Mouse (Mus musculus) lung, embryonic 16.5 days (tissue): ENCODE measurements at regions not wholly inside any gene's neighbourhood (a gene's known extent, or its start where the extent isn't known, plus 50 kb on each side); places are given as distances from the start of the nearest gene placed in this dataset.

Experiments used
- ATAC-seq: fragments of 200-750 bp; cut with Nextera tagmentation; 2 replicates; pipeline ENCODE4 v1.8.0; 2017; ENCODE audit warnings: low read depth, mild to moderate bottlenecking, moderate library complexity
- H3K27ac ChIP-seq: fragments of 300-500 bp; sonication (generic); 2 replicates; pipeline ENCODE4 v1.5.1; 2014; ENCODE audit warnings: mild to moderate bottlenecking, control low read depth, low read length
- H3K27me3 ChIP-seq: fragments of 300-500 bp; sonication (generic); 2 replicates; pipeline ENCODE4 v1.6.1; 2014; ENCODE audit warnings: low read depth, low read length, mixed read lengths; ENCODE audit not compliant: control insufficient read depth, insufficient read depth
- H3K36me3 ChIP-seq: fragments of 300-500 bp; sonication (generic); 2 replicates; pipeline ENCODE4 v1.6.1; 2014; ENCODE audit warnings: low read length; ENCODE audit not compliant: control insufficient read depth, insufficient read depth
- H3K4me1 ChIP-seq: fragments of 300-500 bp; sonication (generic); replicated peaks from 2 replicates; pipeline ENCODE4 v1.6.1; 2014; ENCODE audit warnings: low read length, mixed read lengths; ENCODE audit not compliant: control insufficient read depth, insufficient read depth
- H3K4me2 ChIP-seq: fragments of 300-500 bp; sonication (generic); 2 replicates; pipeline ENCODE4 v1.6.1; 2014; ENCODE audit warnings: low read depth, low read length, control low read depth
- H3K4me3 ChIP-seq: fragments of 300-500 bp; sonication (generic); 2 replicates; pipeline ENCODE4 v1.5.1; 2014; ENCODE audit warnings: mild to moderate bottlenecking, low read length, control low read depth
- H3K9ac ChIP-seq: fragments of 300-500 bp; sonication (generic); 2 replicates; pipeline ENCODE4 v1.6.1; 2014; ENCODE audit warnings: low read length, control low read depth
- H3K9me3 ChIP-seq: fragments of 300-500 bp; sonication (generic); 2 replicates; pipeline ENCODE4 v1.6.1; 2016; ENCODE audit warnings: low read length; ENCODE audit not compliant: control insufficient read depth
- WGBS: fragments of 180-500 bp; shearing (Covaris S2); extraction: QIAGEN DNeasy Blood & Tissue Kit; methylation state at CpG from one replicate; pipeline ENCODE4 v1.1.7; 2014; 5-methylcytosine and 5-hydroxymethylcytosine counted together

GRCm38 (mm10) chr3:143569930-143570329 lies 635.1 kb downstream of the Lmo4 start:
- Histone ChIP-seq H3K9me3 (no peaks in the 10 kb centered on the region), H3K4me1 (no peaks in the 10 kb centered on the region), H3K27ac (no peak overlapping the region), H3K4me2 (no peak overlapping the region), H3K36me3 (no peaks in the 10 kb centered on the region), H3K27me3 (no peaks in the 10 kb centered on the region), H3K9ac (no peak overlapping the region), H3K4me3 (no peak overlapping the region)
- WGBS = 68% methylated on average over 6 of the region's 6 CpGs
- ATAC-seq = no peak

- Histone ChIP-seq H3K4me1 (no peaks in the 10 kb centered on the region), H3K4me2 (no peak overlapping the region), H3K27me3 (no peaks in the 10 kb centered on the region), H3K9ac (no peak overlapping the region), H3K4me3 (no peak overlapping the region), H3K36me3 (no peaks in the 10 kb centered on the region), H3K9me3 (no peaks in the 10 kb centered on the region), H3K27ac (no peak overlapping the region)
- WGBS = 78% methylated on average over 4 of the region's 4 CpGs
- no peak for ATAC-seq
Observed at GRCm38 (mm10) chr3:143565067-143565466, 640.0 kb downstream of the Lmo4 start.

- Histone ChIP-seq H3K4me1 (no peaks in the 10 kb centered on the region), H3K27me3 (no peaks in the 10 kb centered on the region), H3K4me3 (no peak overlapping the region), H3K36me3 (no peaks in the 10 kb centered on the region), H3K9ac (no peak overlapping the region), H3K9me3 (peaks cover 3% of the 10 kb centered on the region; the same call in 1 of the 2 replicates), H3K27ac (no peak overlapping the region), H3K4me2 (no peak overlapping the region)
- 46% methylated on average over 3 of the region's 3 CpGs for WGBS
- ATAC-seq = no peak
Observed at GRCm38 (mm10) chr3:143542811-143543210, 661.0 kb upstream of the Pkn2 start.

- no peaks in the 10 kb centered on the region for H3K9me3 ChIP-seq
- H3K4me2 ChIP-seq = no peak overlapping the region
- no peaks in the 10 kb centered on the region for H3K36me3 ChIP-seq
- no peaks in the 10 kb centered on the region for H3K27me3 ChIP-seq
- WGBS = 53% methylated on average over 4 of the region's 4 CpGs
- H3K4me1 ChIP-seq = no peaks in the 10 kb centered on the region
- H3K27ac ChIP-seq = no peak overlapping the region
- no peak overlapping the region for H3K4me3 ChIP-seq
- no peak for ATAC-seq
- H3K9ac ChIP-seq = no peak overlapping the region
Observed at GRCm38 (mm10) chr3:143527982-143528381, 646.2 kb upstream of the Pkn2 start.

GRCm38 (mm10) chr3:143527274-143527673 lies 645.5 kb upstream of the Pkn2 start:
- H3K9ac ChIP-seq = no peak overlapping the region
- no peak overlapping the region for H3K27ac ChIP-seq
- H3K27me3 ChIP-seq = no peaks in the 10 kb centered on the region
- ATAC-seq = no peak
- no peaks in the 10 kb centered on the region for H3K36me3 ChIP-seq
- H3K4me2 ChIP-seq = no peak overlapping the region
- no peak overlapping the region for H3K4me3 ChIP-seq
- no peaks in the 10 kb centered on the region for H3K9me3 ChIP-seq
- no peaks in the 10 kb centered on the region for H3K4me1 ChIP-seq

- no peak overlapping the region for H3K4me2 ChIP-seq
- no peaks in the 10 kb centered on the region for H3K27me3 ChIP-seq
- no peaks in the 10 kb centered on the region for H3K9me3 ChIP-seq
- H3K9ac ChIP-seq = no peak overlapping the region
- H3K4me3 ChIP-seq = no peak overlapping the region
- no peak for ATAC-seq
- H3K4me1 ChIP-seq = peaks cover 2% of the 10 kb centered on the region; the same call in 1 of the 2 replicates
- no peak overlapping the region for H3K27ac ChIP-seq
- WGBS = 78% methylated on average over 6 of the region's 6 CpGs
- no peaks in the 10 kb centered on the region for H3K36me3 ChIP-seq
Observed at GRCm38 (mm10) chr3:143512517-143513249, 630.9 kb upstream of the Pkn2 start.

GRCm38 (mm10) chr3:143509531-143509930 lies 627.7 kb upstream of the Pkn2 start:
- Histone ChIP-seq H3K9ac (no peak overlapping the region), H3K9me3 (no peaks in the 10 kb centered on the region), H3K36me3 (no peaks in the 10 kb centered on the region), H3K4me2 (no peak overlapping the region), H3K27ac (peak overlapping the region; percentile 24; the same call in 1 of the 2 replicates), H3K4me1 (peaks cover 2% of the 10 kb centered on the region; the same call in 1 of the 2 replicates), H3K4me3 (no peak overlapping the region), H3K27me3 (no peaks in the 10 kb centered on the region)
- ATAC-seq = no peak
- 29% methylated on average over 5 of the region's 5 CpGs for WGBS

- no peak overlapping the region for H3K9ac ChIP-seq
- H3K4me2 ChIP-seq = no peak overlapping the region
- no peaks in the 10 kb centered on the region for H3K36me3 ChIP-seq
- no peaks in the 10 kb centered on the region for H3K9me3 ChIP-seq
- no peaks in the 10 kb centered on the region for H3K27me3 ChIP-seq
- peaks cover 2% of the 10 kb centered on the region; the same call in 1 of the 2 replicates for H3K4me1 ChIP-seq
- WGBS = 55% methylated on average over 1 of the region's 1 CpGs
- H3K4me3 ChIP-seq = no peak overlapping the region
- no peak for ATAC-seq
- H3K27ac ChIP-seq = no peak overlapping the region
Observed at GRCm38 (mm10) chr3:143508280-143508679, 626.5 kb upstream of the Pkn2 start.

GRCm38 (mm10) chr3:143501017-143501416 lies 619.2 kb upstream of the Pkn2 start:
- whole genome bisulfite sequencing = 28% methylated on average over 2 of the region's 2 CpGs
- Histone ChIP-seq H3K36me3 (no peaks in the 10 kb centered on the region), H3K27ac (no peak overlapping the region), H3K9me3 (no peaks in the 10 kb centered on the region), H3K4me1 (no peaks in the 10 kb centered on the region), H3K27me3 (no peaks in the 10 kb centered on the region), H3K4me3 (no peak overlapping the region), H3K4me2 (no peak overlapping the region), H3K9ac (no peak overlapping the region)
- ATAC-seq = no peak
